Mouse (Mus musculus) limb, embryonic 10.5 days (tissue): Measurements from ENCODE around the gene Rbm33. TPM values are rescaled to one million over a fixed set of nuclear protein-coding genes. Genes with fewer than 3 reads are reported as not detected.
A peak's percentile ranks its signal among the peaks of the same experiment; 100 is the strongest.

Experiments used
- DNase-seq: peaks from one replicate; pipeline ENCODE4 v3.0.0-alpha.2; 2017; ENCODE audit warnings: low spot score
- H3K27ac ChIP-seq: fragments of 300-500 bp; sonication (generic); 2 replicates; pipeline ENCODE4 v1.5.1; 2016; ENCODE audit warnings: mild to moderate bottlenecking
- H3K27me3 ChIP-seq: fragments of 300-500 bp; sonication (generic); 2 replicates; pipeline ENCODE4 v1.6.1; 2016; ENCODE audit warnings: low read depth, mild to moderate bottlenecking; ENCODE audit not compliant: poor library complexity, severe bottlenecking
- H3K36me3 ChIP-seq: fragments of 300-500 bp; sonication (generic); 2 replicates; pipeline ENCODE4 v1.6.1; 2016; ENCODE audit warnings: mild to moderate bottlenecking, moderate library complexity
- H3K4me1 ChIP-seq: fragments of 300-500 bp; sonication (generic); 2 replicates; pipeline ENCODE4 v1.6.1; 2016
- H3K4me3 ChIP-seq: fragments of 300-500 bp; sonication (generic); 2 replicates; pipeline ENCODE4 v1.5.1; 2016; ENCODE audit warnings: mild to moderate bottlenecking, moderate library complexity
- H3K9me3 ChIP-seq: fragments of 300-500 bp; sonication (generic); replicated peaks from 2 replicates; pipeline ENCODE4 v1.6.1; 2016; ENCODE audit warnings: mild to moderate bottlenecking
- WGBS: fragments of 180-500 bp; shearing (Covaris S2); methylation state at CpG from one replicate; pipeline ENCODE4 v1.1.7; 2016; 5-methylcytosine and 5-hydroxymethylcytosine counted together
- polyA plus RNA-seq: library from polyadenylated mRNA; unstranded; fragments of >200 nt; fragmentation: Nextera tagmentation; extraction: Ambion mirVana; gene quantifications from 2 replicates; pipeline ENCODE4 v1.2.1, GENCODE M21; 2016

Rbm33 gene
- polyA plus RNA-seq, 1 experiment from 2014 or later: 16.1 TPM

GRCm38 (mm10) chr5:28351857-28352513, 35.1 kb downstream of the Rbm33 start:
- no peaks in the 10 kb centered on the region for H3K27me3 ChIP-seq
- H3K9me3 ChIP-seq: no peaks in the 10 kb centered on the region
- DNase-seq: no peak
- peaks cover 79% of the 10 kb centered on the region for H3K36me3 ChIP-seq
- H3K4me3 ChIP-seq: no peak overlapping the region
- no peaks in the 10 kb centered on the region for H3K4me1 ChIP-seq
- no peak overlapping the region for H3K27ac ChIP-seq

DNA sequence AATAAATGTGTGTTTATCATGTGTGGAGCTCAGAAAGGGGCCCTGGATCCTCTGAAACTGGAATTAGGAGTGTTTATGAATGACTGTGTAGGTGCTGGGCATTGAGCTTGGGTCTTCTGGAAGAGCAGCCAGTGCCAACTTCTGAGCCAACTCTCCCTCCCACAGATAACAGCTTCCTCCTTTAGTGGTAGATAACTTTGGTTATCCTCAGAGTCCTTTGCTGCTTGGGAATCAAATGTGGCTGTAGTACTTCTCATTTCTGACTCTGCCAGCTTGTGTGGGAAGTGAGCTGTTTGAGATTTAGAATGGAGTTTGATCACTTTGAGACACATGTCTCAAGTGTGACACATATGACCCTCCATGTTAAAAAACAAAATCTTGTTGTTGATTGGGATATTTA, 38.7 kb downstream of the Rbm33 start:
- Histone ChIP-seq H3K27me3 (no peaks in the 10 kb centered on the region), H3K27ac (no peak overlapping the region), H3K36me3 (peaks cover 87% of the 10 kb centered on the region), H3K4me3 (no peak overlapping the region), H3K9me3 (no peaks in the 10 kb centered on the region), H3K4me1 (no peaks in the 10 kb centered on the region)
- no peak for DNase-seq

- Histone ChIP-seq H3K36me3 (peaks cover 93% of the 10 kb centered on the region), H3K27ac (no peak overlapping the region), H3K9me3 (no peaks in the 10 kb centered on the region), H3K4me3 (no peak overlapping the region), H3K27me3 (no peaks in the 10 kb centered on the region), H3K4me1 (no peaks in the 10 kb centered on the region)
- 92% methylated on average over 2 of the region's 2 CpGs for WGBS
- DNase-seq: no peak
These were observed 43.8 kb downstream of the Rbm33 start for GRCm38 (mm10) chr5:28360745-28361144.

GRCm38 (mm10) chr5:28368056-28368455, 51.1 kb downstream of the Rbm33 start:
- H3K27ac ChIP-seq: no peak overlapping the region
- H3K36me3 ChIP-seq: peaks cover 84% of the 10 kb centered on the region
- no peaks in the 10 kb centered on the region for H3K27me3 ChIP-seq
- DNase-seq: no peak
- no peaks in the 10 kb centered on the region for H3K9me3 ChIP-seq
- no peak overlapping the region for H3K4me3 ChIP-seq
- WGBS: 98% methylated on average over 2 of the region's 2 CpGs
- H3K4me1 ChIP-seq: no peaks in the 10 kb centered on the region

- H3K36me3 ChIP-seq: peaks cover 78% of the 10 kb centered on the region
- H3K9me3 ChIP-seq: no peaks in the 10 kb centered on the region
- no peak overlapping the region for H3K4me3 ChIP-seq
- H3K27me3 ChIP-seq: no peaks in the 10 kb centered on the region
- no peak overlapping the region for H3K27ac ChIP-seq
- DNase-seq: no peak
- H3K4me1 ChIP-seq: no peaks in the 10 kb centered on the region
These were observed 53.9 kb downstream of the Rbm33 start for GRCm38 (mm10) chr5:28370836-28371235.

DNA sequence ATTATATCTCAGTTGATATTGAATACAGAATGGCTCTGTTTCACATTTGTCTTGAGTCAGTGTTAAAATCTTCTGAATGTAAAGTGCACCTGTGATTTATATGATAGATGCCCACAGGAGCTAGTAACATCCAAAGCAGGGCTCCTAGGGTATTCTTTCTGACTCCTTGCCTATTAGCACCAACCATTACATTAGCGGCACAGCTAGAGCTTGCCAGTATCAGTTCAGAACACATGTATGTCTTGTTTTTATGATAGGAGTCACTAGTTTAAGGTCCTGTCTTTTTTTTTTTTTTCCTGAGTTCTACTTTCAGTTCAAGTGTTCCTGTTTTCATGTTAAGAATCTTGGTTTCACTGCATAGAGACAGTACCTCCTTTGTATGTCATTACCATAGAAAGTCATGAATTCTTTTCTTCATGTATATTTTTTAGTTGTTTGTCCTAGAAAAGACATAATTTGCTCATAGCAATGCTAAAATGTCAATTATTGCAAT, 55.3 kb downstream of the Rbm33 start:
- WGBS: 93% methylated on average over 1 of the region's 1 CpGs
- Histone ChIP-seq H3K4me3 (no peak overlapping the region), H3K4me1 (no peaks in the 10 kb centered on the region), H3K36me3 (peaks cover 76% of the 10 kb centered on the region), H3K27me3 (no peaks in the 10 kb centered on the region), H3K9me3 (no peaks in the 10 kb centered on the region), H3K27ac (no peak overlapping the region)
- DNase-seq: no peak

GRCm38 (mm10) chr5:28373498-28374427, 56.8 kb downstream of the Rbm33 start:
- no peaks in the 10 kb centered on the region for H3K4me1 ChIP-seq
- WGBS: 97% methylated on average over 2 of the region's 2 CpGs
- H3K4me3 ChIP-seq: no peak overlapping the region
- peaks cover 73% of the 10 kb centered on the region for H3K36me3 ChIP-seq
- no peaks in the 10 kb centered on the region for H3K27me3 ChIP-seq
- DNase-seq: no peak
- H3K27ac ChIP-seq: no peak overlapping the region
- no peaks in the 10 kb centered on the region for H3K9me3 ChIP-seq

- no peaks in the 10 kb centered on the region for H3K9me3 ChIP-seq
- no peak for DNase-seq
- H3K36me3 ChIP-seq: peaks cover 72% of the 10 kb centered on the region
- no peak overlapping the region for H3K27ac ChIP-seq
- H3K4me3 ChIP-seq: no peak overlapping the region
- no peaks in the 10 kb centered on the region for H3K4me1 ChIP-seq
- no peaks in the 10 kb centered on the region for H3K27me3 ChIP-seq
These were observed 60.4 kb downstream of the Rbm33 start for GRCm38 (mm10) chr5:28377299-28377698.

GRCm38 (mm10) chr5:28382289-28382688, 65.4 kb downstream of the Rbm33 start:
- WGBS: 96% methylated on average over 1 of the region's 1 CpGs
- Histone ChIP-seq H3K4me1 (no peaks in the 10 kb centered on the region), H3K27ac (no peak overlapping the region), H3K4me3 (no peak overlapping the region), H3K36me3 (peaks cover 59% of the 10 kb centered on the region), H3K27me3 (no peaks in the 10 kb centered on the region), H3K9me3 (no peaks in the 10 kb centered on the region)
- DNase-seq: no peak

DNA sequence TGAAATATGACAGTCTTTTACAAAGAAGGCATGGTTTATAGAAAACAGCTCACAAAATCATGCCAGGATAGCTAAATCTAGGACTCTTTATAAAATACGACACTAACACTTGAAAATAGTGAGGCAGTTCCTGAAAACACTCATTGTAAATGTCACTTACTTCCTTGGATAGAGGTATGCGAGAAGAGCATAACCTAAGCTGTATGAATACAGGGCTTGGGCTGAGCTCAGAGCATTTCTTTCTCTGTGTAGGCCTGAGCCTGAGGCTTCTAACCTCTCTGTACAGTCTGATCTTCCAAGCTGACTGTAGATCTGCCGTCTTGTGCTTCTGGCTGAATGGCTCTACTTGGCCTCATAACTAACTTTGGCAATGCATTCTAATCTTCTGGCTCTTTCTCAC, 69.9 kb downstream of the Rbm33 start:
- WGBS: 95% methylated on average over 3 of the region's 3 CpGs
- Histone ChIP-seq H3K4me3 (no peak overlapping the region), H3K9me3 (no peaks in the 10 kb centered on the region), H3K4me1 (no peaks in the 10 kb centered on the region), H3K27me3 (no peaks in the 10 kb centered on the region), H3K27ac (no peak overlapping the region), H3K36me3 (peaks cover 71% of the 10 kb centered on the region)
- DNase-seq: no peak

- 92% methylated on average over 9 of the region's 9 CpGs for WGBS
- H3K27ac ChIP-seq: no peak overlapping the region
- DNase-seq: no peak
- H3K9me3 ChIP-seq: no peaks in the 10 kb centered on the region
- H3K36me3 ChIP-seq: peaks cover 73% of the 10 kb centered on the region
- no peaks in the 10 kb centered on the region for H3K27me3 ChIP-seq
- H3K4me1 ChIP-seq: no peaks in the 10 kb centered on the region
- H3K4me3 ChIP-seq: no peak overlapping the region
These were observed 70.7 kb downstream of the Rbm33 start for GRCm38 (mm10) chr5:28387531-28388179.

- peaks cover 75% of the 10 kb centered on the region for H3K36me3 ChIP-seq
- no peaks in the 10 kb centered on the region for H3K9me3 ChIP-seq
- H3K4me3 ChIP-seq: no peak overlapping the region
- H3K27me3 ChIP-seq: no peaks in the 10 kb centered on the region
- H3K4me1 ChIP-seq: no peaks in the 10 kb centered on the region
- no peak overlapping the region for H3K27ac ChIP-seq
- peak; percentile 47 for DNase-seq
- WGBS: 63% methylated on average over 3 of the region's 3 CpGs
These were observed 71.3 kb downstream of the Rbm33 start for GRCm38 (mm10) chr5:28388184-28388583.

- H3K4me1 ChIP-seq: no peaks in the 10 kb centered on the region
- H3K4me3 ChIP-seq: no peak overlapping the region
- H3K27ac ChIP-seq: no peak overlapping the region
- no peak for DNase-seq
- peaks cover 90% of the 10 kb centered on the region for H3K36me3 ChIP-seq
- no peaks in the 10 kb centered on the region for H3K9me3 ChIP-seq
- 95% methylated on average over 6 of the region's 6 CpGs for WGBS
- no peaks in the 10 kb centered on the region for H3K27me3 ChIP-seq
These were observed 73.3 kb downstream of the Rbm33 start for GRCm38 (mm10) chr5:28390189-28390588.
